Mouse (Mus musculus): ENCODE measurements around the gene Tcte2.

The Tcte2 gene

DNA sequence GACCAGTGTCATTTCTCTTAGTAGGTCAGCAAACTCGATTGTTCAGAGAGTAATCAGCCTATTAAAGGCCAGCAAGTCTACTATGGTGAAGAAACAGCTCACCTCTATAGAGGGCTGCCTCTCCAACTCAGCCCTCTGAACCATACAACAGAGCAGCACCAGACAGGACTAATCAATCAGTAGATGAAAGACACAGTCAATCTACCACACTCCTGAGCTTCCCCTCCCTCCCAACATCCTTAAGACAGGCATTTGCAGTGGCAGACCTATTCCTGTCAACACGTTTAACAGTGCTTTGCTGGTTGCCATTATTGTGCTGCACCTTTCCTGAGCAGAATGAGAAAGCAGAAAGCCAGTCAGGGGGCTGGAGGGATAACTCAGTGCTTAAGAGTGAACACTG is 16.3 kb downstream of the Tcte2 start:
- DNase-seq (ENCODE audit: low spot score), result no peak

GRCm38 (mm10) chr17:13744824-13745223 is 16.8 kb downstream of the Tcte2 start:
- DNase-seq (ENCODE audit: low spot score), result no peak

DNA sequence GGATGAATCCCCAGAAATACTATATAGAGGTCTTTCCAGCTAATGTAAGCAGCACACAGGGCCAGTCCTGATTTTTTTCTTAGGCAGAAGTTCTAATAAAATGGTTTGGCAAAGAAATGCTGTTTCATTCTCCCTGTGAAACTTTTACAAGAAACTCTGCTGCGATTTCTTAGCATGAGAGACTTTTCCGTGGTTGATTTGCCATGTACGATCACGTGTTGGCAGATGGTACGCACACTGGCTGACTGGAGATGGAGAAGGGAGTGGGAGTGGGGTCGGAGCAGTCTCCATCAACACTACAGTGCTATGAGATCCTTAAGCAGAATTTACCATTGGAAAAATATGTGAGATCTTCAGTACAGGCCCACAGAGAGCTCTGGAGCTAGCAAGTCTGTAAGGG is 17.4 kb downstream of the Tcte2 start:
- DNase-seq (ENCODE audit: low spot score), result no peak

DNA sequence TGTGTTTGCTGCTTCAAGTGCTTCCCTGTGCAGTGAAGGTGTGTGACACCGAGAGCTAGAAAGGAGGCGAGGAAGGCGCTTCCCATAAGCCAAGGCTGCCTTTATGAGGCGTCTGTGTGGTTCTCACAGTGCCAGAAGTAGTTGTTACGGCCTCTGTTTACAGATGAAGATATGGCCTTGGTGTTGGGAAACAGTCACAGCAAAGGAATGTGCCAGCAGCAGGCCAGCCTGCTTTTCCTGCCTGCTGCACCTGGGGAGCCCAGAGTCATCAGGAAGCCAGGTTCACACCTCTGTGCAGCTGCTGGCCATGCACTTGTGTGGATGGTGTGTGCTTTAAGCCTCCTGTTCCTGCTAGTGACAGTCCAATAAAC is 17.9 kb downstream of the Tcte2 start:
- DNase-seq (ENCODE audit: low spot score), result peak; percentile 78

DNA sequence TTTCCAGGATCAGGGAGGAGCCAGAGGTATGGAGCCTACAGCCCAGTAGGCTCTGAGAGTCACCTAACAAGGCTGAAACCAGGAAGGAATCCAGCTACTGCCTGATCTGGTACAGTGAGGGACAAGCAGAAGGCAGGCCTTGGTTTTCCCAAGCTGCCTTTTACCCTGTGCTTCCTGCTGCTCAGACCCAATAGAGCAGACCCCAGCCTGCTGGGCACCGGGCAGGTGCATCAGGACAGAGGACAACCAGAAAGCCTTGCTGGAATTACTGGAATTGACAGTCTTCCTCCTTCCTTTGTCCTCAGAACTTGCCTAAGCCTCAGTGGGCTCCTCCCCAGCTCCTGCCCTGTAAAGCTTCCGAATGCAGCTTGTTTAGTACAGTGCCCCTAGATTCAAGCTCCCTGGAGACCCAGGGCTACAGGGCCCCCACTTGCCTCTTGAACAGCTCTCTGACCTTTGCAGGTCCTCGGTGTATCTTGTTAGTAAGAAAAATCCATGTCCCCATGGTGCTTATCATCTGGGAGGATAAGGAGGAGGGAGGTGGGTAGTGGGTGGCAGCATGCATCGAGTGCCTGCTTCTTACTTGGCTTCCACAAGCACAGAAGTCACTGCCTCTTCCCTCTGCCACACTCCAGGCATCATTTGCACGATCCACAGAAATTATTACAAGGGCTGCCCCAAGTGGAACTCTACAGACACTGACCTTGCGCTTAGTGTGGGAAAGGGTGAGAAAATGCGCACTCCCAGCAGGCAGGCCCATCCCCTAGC is 18.5 kb downstream of the Tcte2 start:
- DNase-seq (ENCODE audit: low spot score), result no peak

- no peak for DNase-seq (ENCODE audit: low spot score)
These were observed 19.3 kb downstream of the Tcte2 start for GRCm38 (mm10) chr17:13742334-13742733.

DNA sequence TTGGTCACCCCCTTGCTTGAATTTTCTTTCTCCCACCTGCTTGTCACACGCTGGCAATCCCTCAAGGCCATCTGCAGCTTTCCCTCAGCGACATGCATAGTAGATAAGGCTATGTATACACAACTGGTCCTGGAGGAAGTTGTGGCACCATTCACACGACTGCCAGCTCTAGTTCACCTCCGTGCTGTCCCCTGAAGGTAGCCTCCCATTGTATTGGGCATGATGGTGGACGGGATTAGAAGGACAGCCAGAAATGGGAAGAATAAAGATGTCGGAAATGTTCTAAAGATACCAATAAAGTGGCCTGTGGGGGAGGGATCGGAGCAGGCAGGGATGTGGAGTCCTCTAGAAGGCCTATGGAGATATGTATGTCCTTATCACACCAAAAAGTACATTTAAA is 20.0 kb downstream of the Tcte2 start:
- no peak for DNase-seq (ENCODE audit: low spot score)

DNA sequence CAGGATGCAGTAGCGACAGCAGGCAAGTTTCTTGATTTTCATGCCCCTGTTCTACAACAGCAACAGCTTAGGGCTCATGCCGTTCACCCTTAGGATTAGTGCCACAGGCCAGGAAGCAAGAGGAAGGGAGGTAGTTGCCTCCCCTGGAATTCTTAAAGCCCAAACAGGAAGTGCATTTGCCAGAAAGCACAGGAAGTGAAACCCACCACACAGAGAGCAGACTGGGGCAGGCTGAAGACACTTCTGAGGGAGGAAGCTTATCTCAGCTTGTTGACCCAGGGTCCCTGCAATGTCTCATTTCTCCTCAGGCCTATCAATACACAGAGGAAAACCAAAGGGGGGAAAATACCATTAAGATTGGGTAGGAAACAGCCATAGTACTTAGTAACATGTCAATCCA is 20.8 kb downstream of the Tcte2 start:
- no peak for DNase-seq (ENCODE audit: low spot score)

DNA sequence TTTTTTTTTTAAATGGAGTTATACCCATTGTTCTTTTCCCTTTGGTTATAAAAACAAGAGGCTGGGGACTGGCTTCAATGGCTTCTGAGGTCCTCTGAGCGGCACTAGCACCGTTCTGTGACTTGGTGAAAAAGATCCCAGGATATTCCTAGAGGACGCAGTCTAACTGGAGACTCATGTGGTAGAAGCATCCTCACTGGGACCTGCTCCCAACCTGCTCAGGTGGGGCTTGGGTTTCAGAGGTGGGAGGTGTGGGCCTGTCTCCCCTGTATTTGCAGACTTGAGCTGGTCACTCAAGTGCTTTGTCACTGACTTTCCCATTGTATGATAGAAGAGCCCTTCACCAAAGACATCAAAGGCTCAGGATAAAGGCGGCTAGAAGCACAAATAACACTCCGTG is 21.6 kb downstream of the Tcte2 start:
- DNase-seq (ENCODE audit: low spot score), result no peak

DNA sequence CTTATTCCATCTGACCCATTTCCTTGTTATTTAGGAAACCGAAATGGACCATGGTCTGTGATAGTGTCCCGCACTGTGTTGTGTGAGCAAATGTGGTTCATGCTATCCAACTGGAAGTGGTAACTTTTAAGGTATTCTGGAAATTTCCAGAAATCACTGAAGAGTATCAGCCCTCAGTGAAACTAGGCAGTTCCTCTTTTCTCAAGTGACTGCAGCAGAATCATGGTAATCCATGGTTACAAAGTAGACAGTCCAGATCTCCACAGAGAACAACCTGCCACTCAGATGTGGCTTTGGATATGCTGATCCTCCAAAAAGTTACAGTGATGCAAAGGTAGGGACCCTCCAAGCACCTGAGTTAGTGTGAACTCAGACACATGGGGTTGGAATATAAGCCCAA is 22.7 kb downstream of the Tcte2 start:
- no peak for DNase-seq (ENCODE audit: low spot score)

DNA sequence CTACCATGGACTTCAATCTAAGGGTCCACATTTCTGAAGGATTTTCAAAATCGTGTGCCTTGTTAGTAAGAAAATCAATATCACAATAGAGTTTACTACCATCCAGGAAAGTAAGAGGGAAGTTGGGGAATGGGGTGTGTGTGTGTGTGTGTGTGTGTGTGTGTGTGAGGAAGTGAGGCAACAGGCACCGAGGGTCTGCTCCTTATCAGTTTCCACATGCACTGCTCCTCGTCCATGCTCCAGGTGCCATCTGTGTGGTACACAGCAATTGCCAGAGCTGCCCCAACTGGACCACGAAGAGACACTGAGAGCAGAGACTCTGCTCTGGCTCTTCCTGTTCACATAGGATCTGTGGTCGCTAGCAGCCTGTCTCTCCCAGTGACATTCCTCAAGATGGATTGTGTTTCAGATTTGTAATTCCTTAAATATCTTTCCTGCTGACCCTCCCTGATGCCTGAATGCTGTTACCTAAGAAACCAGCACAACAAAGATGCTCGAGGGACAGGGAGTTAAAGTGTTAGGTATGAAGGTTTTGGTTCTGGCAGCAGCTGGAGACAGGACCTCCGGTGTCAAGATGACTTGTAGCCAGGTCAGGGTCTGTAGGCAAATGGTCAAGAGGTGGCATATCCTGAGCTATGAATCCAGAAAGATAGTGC is 23.4 kb downstream of the Tcte2 start:
- DNase-seq (ENCODE audit: low spot score), result no peak

DNA sequence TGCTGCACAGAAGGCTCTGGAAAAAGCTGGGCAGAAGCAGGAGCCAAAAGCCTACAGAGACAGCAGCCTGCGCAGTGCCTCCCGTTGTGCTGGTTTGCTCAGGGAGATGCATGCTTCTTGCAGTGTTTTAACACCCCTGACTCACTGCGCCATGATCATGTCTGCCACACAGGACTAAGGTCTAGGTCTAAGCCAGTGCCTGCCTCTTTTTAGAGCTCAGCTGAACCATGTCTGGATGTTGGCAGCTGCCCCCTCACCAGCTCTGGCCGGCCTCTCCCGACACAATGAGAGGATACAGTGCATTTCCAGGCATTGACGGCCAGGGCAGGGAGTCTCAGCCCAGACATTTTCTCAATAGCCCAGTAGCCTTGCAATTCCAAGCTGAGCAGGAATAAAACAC is 24.3 kb downstream of the Tcte2 start:
- no peak for DNase-seq (ENCODE audit: low spot score)

DNA sequence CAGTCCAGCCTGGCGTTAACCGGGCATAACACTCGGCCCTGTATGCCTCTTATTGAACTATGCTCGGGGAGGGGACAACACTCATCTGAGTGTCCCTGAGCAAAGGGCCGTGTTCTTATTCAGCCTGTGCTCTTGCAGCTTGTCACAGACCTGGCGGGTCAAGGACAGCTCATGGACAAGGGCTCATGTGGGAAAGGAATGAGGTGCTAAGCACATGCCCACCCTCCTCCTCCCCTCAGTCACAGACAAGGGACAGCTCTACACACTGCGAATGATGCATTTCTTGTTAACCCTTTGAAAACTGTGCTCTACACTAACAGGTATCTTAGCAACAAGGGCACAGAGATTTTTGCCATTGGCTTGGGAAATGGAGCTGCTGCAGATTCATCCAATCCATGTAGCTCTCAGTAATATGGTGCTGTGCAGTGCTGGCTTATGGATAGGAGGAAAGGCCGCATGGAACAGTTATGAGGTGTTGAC is 25.8 kb downstream of the Tcte2 start:
- no peak for DNase-seq (ENCODE audit: low spot score)

GRCm38 (mm10) chr17:13735057-13735456 is 26.6 kb downstream of the Tcte2 start:
- DNase-seq (ENCODE audit: low spot score), result peak; percentile 84

GRCm38 (mm10) chr17:13733971-13734370 is 27.7 kb downstream of the Tcte2 start:
- DNase-seq (ENCODE audit: low spot score), result no peak

- no peak for DNase-seq (ENCODE audit: low spot score)
These were observed 28.9 kb downstream of the Tcte2 start for GRCm38 (mm10) chr17:13732685-13733084.

DNA sequence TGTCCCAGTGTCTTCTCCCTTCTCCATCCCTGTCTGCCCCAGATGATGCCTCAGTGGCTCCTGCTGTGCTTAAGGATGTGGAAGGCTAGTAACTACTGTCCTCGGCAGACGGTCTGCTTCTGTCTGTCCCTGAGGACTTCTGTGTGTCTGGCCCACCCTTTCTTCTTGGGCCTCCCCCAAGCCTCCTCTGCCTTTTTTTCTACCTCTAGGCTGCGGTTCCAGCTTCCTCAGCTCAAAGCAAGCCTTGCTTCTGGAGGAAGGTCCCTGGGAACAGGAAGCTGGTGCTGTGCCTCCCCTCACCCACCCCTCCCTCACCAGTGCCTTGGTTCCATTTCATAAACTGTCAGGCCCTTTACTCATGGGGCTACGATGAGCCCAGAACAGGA is 29.9 kb downstream of the Tcte2 start:
- DNase-seq (ENCODE audit: low spot score), result no peak

DNA sequence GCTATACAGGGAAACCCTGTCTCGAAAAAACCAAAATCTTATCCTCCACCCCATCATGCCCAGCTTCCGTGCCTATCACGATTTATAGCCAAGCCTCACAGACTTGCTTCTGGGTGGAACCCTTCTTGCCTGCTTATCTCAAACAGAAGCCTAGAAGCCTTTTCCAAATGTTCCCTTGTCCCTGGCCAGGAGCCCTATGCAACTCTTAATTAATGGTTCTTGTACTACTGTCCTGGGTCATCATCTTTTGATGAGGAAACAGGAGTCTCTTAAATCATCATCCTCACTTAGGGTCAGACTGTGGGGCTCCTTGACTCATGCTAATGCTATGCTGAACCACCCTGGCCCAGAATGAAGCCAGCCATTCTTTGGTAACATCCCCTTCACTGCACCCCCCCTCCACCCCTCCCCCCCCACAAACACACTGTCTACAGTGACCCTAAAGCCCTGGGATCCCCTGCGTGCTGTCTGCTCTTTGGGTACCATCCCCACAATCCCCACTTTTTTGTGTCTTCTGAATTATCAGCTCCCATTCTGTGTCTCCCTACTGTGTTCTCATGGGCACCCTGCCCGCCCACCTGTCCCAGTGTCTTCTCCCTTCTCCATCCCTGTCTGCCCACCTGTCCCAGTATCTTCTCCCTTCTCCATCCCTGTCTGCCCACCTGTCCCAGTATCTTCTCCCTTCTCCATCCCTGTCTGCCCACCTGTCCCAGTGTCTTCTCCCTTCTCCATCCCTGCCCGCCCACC is 30.5 kb downstream of the Tcte2 start:
- no peak for DNase-seq (ENCODE audit: low spot score)

- no peak for DNase-seq (ENCODE audit: low spot score)
These were observed 34.7 kb downstream of the Tcte2 start for GRCm38 (mm10) chr17:13726832-13727355.

DNA sequence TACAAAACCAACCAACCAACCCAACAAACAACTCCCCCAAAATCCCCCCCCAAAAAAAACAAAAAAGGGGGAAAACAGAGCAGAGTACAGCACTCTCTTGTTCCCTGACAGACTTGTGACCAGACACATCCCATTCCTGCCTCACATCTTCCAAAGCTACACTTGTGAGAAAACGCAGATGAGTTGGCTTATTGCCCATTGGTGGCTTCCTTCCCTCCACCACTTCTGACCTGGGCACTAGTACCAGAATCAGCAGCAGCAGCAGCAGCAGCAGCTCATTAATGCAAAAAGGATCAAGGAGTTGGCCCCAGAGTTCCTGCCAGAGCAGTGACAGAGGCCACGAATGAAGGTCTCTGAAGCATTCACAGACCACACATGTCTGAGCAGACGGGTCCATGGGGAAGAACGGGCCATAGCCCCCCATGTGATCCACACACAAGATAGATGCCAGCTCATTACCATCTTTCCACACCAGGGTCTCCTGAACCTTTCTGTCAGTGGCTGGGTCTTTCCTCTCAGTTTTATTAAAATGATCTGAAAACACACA is 36.5 kb downstream of the Tcte2 start:
- no peak for DNase-seq (ENCODE audit: low spot score)

- no peak for DNase-seq (ENCODE audit: low spot score)
These were observed 39.2 kb downstream of the Tcte2 start for GRCm38 (mm10) chr17:13722434-13722833.

- no peak for DNase-seq (ENCODE audit: low spot score)
These were observed 40.3 kb downstream of the Tcte2 start for GRCm38 (mm10) chr17:13721372-13721771.

GRCm38 (mm10) chr17:13720187-13720586 is 41.4 kb downstream of the Tcte2 start:
- DNase-seq (ENCODE audit: low spot score), result no peak

All from lung, postnatal 25 days (tissue).